Mouse (Mus musculus) kidney, embryonic 16.5 days (tissue): ENCODE measurements around the gene 3110082I17Rik. TPM values are rescaled to one million over a fixed set of nuclear protein-coding genes. Genes with fewer than 3 reads are reported as not detected.

Experiments used
- ATAC-seq: fragments of 200-750 bp; cut with Nextera tagmentation; 2 replicates; pipeline ENCODE4 v1.8.0; 2017; ENCODE audit warnings: moderate TSS enrichment; ENCODE audit not compliant: low FRiP score, low TSS enrichment
- H3K27ac ChIP-seq: fragments of 300-500 bp; sonication (generic); 2 replicates; pipeline ENCODE4 v1.5.1; 2014; ENCODE audit warnings: low read length
- H3K27me3 ChIP-seq: fragments of 300-500 bp; sonication (generic); 2 replicates; pipeline ENCODE4 v1.6.1; 2014; ENCODE audit warnings: low read length, control low read depth, mixed read lengths; ENCODE audit not compliant: insufficient read depth
- H3K36me3 ChIP-seq: fragments of 300-500 bp; sonication (generic); 2 replicates; pipeline ENCODE4 v1.6.1; 2014; ENCODE audit warnings: low read length, control low read depth, mixed read lengths; ENCODE audit not compliant: insufficient read depth
- H3K4me1 ChIP-seq: fragments of 300-500 bp; sonication (generic); 2 replicates; pipeline ENCODE4 v1.6.1; 2014; ENCODE audit warnings: low read length, control low read depth, mixed read lengths; ENCODE audit not compliant: insufficient read depth
- H3K4me2 ChIP-seq: fragments of 300-500 bp; sonication (generic); replicated peaks from 2 replicates; pipeline ENCODE4 v1.6.1; 2014; ENCODE audit warnings: low read depth, low read length
- H3K4me3 ChIP-seq: fragments of 300-500 bp; sonication (generic); 2 replicates; pipeline ENCODE4 v1.5.1; 2014; ENCODE audit warnings: mild to moderate bottlenecking, low read length
- H3K9ac ChIP-seq: fragments of 300-500 bp; sonication (generic); replicated peaks from 2 replicates; pipeline ENCODE4 v1.6.1; 2014; ENCODE audit warnings: low read length
- H3K9me3 ChIP-seq: fragments of 300-500 bp; sonication (generic); 2 replicates; pipeline ENCODE4 v1.6.1; 2016; ENCODE audit warnings: low read length, control low read depth
- WGBS: fragments of 180-500 bp; shearing (Covaris S2); extraction: QIAGEN DNeasy Blood & Tissue Kit; methylation state at CpG from one replicate; pipeline ENCODE4 v1.1.7; 2014; 5-methylcytosine and 5-hydroxymethylcytosine counted together
- polyA plus RNA-seq: library from polyadenylated mRNA; unstranded; fragments of >200 nt; fragmentation: Nextera tagmentation; extraction: Ambion mirVana; gene quantifications from 2 replicates; pipeline ENCODE4 v1.2.1, GENCODE M21; 2015

3110082I17Rik gene
- polyA plus RNA-seq, 1 experiment from 2014 or later: 46.1 TPM

DNA sequence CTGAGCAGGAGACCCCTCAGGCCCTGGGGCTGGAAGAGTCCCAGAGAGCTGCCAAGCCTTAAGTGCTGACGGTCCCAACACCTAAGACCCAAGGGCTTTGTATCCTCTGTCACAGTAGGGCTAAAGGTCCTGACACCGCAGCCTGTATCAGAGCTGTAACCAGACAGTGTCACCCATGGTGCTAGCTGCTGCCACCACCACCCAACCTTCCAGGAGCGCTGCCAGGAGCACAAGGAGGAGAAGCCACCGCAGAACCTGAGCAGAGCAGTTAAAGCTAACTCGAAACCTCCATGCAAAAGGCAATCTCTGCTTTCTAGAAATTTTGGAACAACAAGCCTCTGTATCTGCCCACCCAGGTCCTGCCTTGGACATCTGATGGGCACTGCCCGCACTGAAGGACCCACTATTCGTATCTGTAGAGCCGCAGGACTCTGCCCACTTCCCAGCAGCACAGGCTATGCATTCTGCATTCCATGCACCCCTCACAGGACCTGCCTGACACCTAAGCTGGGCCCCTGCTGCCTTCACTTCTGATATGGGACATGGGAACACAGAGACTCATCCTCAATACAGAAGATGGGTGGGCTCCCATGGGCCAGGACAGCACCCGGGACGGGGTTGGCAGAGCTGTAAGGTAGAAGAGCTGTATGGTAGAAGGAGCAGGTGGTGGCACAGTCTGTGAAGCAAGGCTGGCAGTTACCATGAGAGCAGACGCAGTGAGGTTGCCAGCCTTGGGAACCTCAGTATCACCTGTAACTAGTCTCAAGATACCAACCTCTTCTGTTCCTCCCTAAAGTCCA is 19.2 kb downstream of the 3110082I17Rik start:
- 91% methylated on average over 11 of the region's 11 CpGs for WGBS
- ATAC-seq: no peak
- H3K27me3 ChIP-seq: no peaks in the 10 kb centered on the region

GRCm38 (mm10) chr5:139440451-139440850 is 19.9 kb downstream of the 3110082I17Rik start:
- WGBS: 85% methylated on average over 5 of the region's 5 CpGs
- no peaks in the 10 kb centered on the region for H3K27me3 ChIP-seq
- H3K4me2 ChIP-seq: no peak overlapping the region
- no peaks in the 10 kb centered on the region for H3K9me3 ChIP-seq
- H3K4me1 ChIP-seq: no peaks in the 10 kb centered on the region
- H3K9ac ChIP-seq: no peak overlapping the region
- no peak overlapping the region for H3K4me3 ChIP-seq
- ATAC-seq: no peak
- no peaks in the 10 kb centered on the region for H3K36me3 ChIP-seq
- H3K27ac ChIP-seq: no peak overlapping the region

More for the DNA sequence above, 19.2 kb downstream of the 3110082I17Rik start:
- no peak overlapping the region for H3K27ac ChIP-seq
- H3K4me3 ChIP-seq: no peak overlapping the region
- no peaks in the 10 kb centered on the region for H3K36me3 ChIP-seq
- no peaks in the 10 kb centered on the region for H3K4me1 ChIP-seq
- H3K9me3 ChIP-seq: no peaks in the 10 kb centered on the region
- H3K4me2 ChIP-seq: no peak overlapping the region
- no peak overlapping the region for H3K9ac ChIP-seq

DNA sequence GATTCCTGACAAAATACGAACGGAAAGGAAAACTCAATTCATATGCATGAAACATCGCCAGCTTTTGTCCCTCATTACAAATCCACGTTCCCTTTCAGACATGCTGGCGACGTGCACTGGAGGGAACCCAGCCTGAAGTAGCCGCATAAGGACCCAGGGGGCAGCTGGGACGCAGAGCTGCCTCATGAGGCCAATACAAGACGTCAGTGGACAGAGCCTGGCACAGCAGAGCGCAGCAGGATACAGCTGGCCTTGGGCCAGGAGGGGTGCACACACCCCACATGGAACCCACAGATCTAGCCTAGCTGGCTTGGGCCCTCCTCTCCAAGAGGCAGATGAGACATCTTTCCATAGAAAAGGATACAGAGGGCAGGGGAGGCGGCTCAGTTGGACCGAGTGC is 21.9 kb downstream of the 3110082I17Rik start:
- Histone ChIP-seq H3K9ac (no peak overlapping the region), H3K36me3 (no peaks in the 10 kb centered on the region), H3K4me2 (no peak overlapping the region), H3K4me1 (peaks cover 7% of the 10 kb centered on the region), H3K27ac (no peak overlapping the region), H3K27me3 (no peaks in the 10 kb centered on the region), H3K4me3 (no peak overlapping the region), H3K9me3 (no peaks in the 10 kb centered on the region)
- no peak for ATAC-seq
- WGBS: 86% methylated on average over 12 of the region's 12 CpGs

- Histone ChIP-seq H3K27ac (no peak overlapping the region), H3K36me3 (no peaks in the 10 kb centered on the region), H3K4me1 (peaks cover 9% of the 10 kb centered on the region), H3K4me2 (no peak overlapping the region), H3K27me3 (no peaks in the 10 kb centered on the region), H3K9ac (no peak overlapping the region), H3K4me3 (no peak overlapping the region), H3K9me3 (no peaks in the 10 kb centered on the region)
- ATAC-seq: no peak
- 89% methylated on average over 4 of the region's 4 CpGs for WGBS
These were observed 22.6 kb downstream of the 3110082I17Rik start for GRCm38 (mm10) chr5:139437769-139438168.

DNA sequence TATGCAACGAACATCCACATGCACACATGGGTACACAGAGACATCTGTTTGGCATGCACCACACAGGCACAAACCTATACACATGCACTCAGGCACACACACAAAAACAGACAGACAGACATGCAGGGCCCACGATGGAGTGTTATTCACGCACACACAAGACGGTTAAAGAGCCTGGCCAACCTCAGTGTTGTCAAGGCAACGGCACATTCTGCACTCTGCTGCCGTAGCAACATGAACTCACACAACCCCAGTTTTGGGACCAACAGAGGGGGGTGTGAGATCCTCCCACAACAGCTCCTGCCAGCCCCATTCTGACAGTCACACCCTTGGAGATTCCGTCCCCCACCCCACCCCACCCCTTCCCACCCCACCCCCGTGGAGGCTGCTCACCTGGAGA is 25.4 kb downstream of the 3110082I17Rik start:
- H3K4me1 ChIP-seq: peaks cover 33% of the 10 kb centered on the region
- no peak for ATAC-seq
- no peaks in the 10 kb centered on the region for H3K9me3 ChIP-seq
- H3K4me2 ChIP-seq: no peak overlapping the region
- no peak overlapping the region for H3K4me3 ChIP-seq
- no peaks in the 10 kb centered on the region for H3K36me3 ChIP-seq
- H3K9ac ChIP-seq: no peak overlapping the region
- 36% methylated on average over 8 of the region's 8 CpGs for WGBS
- no peaks in the 10 kb centered on the region for H3K27me3 ChIP-seq
- H3K27ac ChIP-seq: no peak overlapping the region

DNA sequence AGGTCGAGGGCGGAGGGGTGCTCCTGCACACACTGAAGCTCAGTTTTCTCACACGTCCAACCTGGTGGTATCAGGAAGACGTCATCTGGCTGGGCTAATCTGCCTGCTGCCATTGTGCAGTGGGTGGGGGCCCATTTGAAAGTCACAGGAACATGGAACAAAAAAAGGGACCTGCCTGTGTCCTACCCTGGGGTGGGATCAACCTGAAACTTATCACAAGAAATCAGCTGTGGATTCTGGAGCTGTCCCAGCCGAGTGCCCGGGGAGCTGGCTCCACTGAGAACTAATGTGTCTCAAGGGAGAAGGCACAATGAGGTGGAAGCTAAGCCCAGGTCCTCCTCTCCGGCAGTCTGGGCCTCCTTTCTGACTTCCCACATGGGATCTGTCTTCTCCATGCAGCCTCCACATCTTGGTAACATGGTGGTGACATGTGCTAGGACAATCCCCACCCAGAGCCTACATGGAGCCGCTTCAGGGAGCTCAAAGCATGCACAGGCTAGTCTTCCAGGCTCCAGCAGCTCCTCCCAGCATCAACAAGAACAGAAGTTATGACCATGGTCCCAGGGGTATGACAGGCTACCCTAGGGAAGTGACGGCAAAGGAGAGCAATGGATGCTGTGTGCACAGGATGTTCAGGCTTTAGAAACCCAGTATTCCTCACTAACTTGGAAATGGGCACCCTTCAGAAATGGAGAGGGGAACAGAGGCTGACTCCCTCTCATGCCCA is 26.3 kb downstream of the 3110082I17Rik start:
- WGBS: 78% methylated on average over 9 of the region's 9 CpGs
- Histone ChIP-seq H3K4me3 (no peak overlapping the region), H3K9ac (no peak overlapping the region), H3K27ac (no peak overlapping the region), H3K4me1 (peaks cover 42% of the 10 kb centered on the region), H3K4me2 (no peak overlapping the region), H3K36me3 (no peaks in the 10 kb centered on the region), H3K9me3 (no peaks in the 10 kb centered on the region), H3K27me3 (no peaks in the 10 kb centered on the region)
- ATAC-seq: no peak

- no peak overlapping the region for H3K9ac ChIP-seq
- H3K27ac ChIP-seq: peak overlapping the region; percentile 44
- no peak for ATAC-seq
- H3K4me1 ChIP-seq: peaks cover 51% of the 10 kb centered on the region
- no peaks in the 10 kb centered on the region for H3K9me3 ChIP-seq
- WGBS: 45% methylated on average over 7 of the region's 7 CpGs
- no peaks in the 10 kb centered on the region for H3K27me3 ChIP-seq
- no peak overlapping the region for H3K4me2 ChIP-seq
- no peak overlapping the region for H3K4me3 ChIP-seq
- no peaks in the 10 kb centered on the region for H3K36me3 ChIP-seq
These were observed 27.4 kb downstream of the 3110082I17Rik start for GRCm38 (mm10) chr5:139432747-139433508.

GRCm38 (mm10) chr5:139432333-139432732 is 28.0 kb downstream of the 3110082I17Rik start:
- ATAC-seq: no peak

DNA sequence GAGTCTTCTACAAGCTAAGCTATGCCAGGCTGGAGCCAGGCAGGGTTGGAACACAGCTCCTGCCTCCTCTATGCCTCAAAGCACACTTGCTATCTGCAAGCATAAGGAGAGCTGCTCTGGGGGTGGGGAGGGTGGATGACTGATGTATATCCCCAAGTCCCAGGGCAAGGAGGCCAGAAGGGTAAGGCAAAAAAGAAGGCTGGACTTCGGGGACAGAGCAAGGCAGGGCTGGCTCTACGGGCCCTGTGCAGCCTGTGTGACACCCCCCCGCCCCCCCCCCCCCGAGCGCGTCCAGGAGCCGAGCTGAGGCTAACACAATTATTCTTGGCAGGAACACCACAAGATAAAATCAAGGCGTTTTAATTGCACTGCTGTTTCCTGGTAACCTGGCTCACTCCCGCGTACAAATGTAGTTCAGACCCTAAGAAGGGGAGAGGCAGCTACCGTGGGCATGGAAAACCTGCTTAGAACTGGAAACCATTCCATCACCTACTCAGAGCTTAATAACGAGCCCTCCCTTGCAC is 30.4 kb downstream of the 3110082I17Rik start:
- WGBS: 8% methylated on average over 9 of the region's 12 CpGs
- Histone ChIP-seq H3K9ac (peak overlapping the region; percentile 23; the same call in 1 of the 2 replicates), H3K36me3 (no peaks in the 10 kb centered on the region), H3K9me3 (no peaks in the 10 kb centered on the region), H3K4me1 (peaks cover 56% of the 10 kb centered on the region), H3K4me3 (no peak overlapping the region), H3K27ac (peak overlapping the region; percentile 76), H3K27me3 (no peaks in the 10 kb centered on the region), H3K4me2 (no peak overlapping the region; the same call in 1 of the 2 replicates)
- peak; percentile 46 for ATAC-seq

More at GRCm38 (mm10) chr5:139432333-139432732, 28.0 kb downstream of the 3110082I17Rik start:
- H3K4me3 ChIP-seq: no peak overlapping the region
- 51% methylated on average over 6 of the region's 6 CpGs for WGBS
- peaks cover 52% of the 10 kb centered on the region for H3K4me1 ChIP-seq
- H3K9ac ChIP-seq: no peak overlapping the region
- no peaks in the 10 kb centered on the region for H3K36me3 ChIP-seq
- no peak overlapping the region for H3K4me2 ChIP-seq
- H3K9me3 ChIP-seq: no peaks in the 10 kb centered on the region
- H3K27me3 ChIP-seq: no peaks in the 10 kb centered on the region
- H3K27ac ChIP-seq: peak overlapping the region; percentile 44
